Mouse (Mus musculus) ES-CJ7 (cell line): Measurements from ENCODE around the gene H2-DMa.
"Not testable (repeated sequence)": the region's sequence is repeated elsewhere in the genome, so short reads cannot be mapped to it uniquely, and the experiment has no call there.

Experiments used
- DNase-seq: peaks from one replicate; pipeline ENCODE4 v3.0.0; 2011; ENCODE audit warnings: low read depth, low spot score

H2-DMa gene

GRCm38 (mm10) chr17:34124649-34125048, 5.3 kb downstream of the H2-DMa start:
- no peak for DNase-seq

GRCm38 (mm10) chr17:34126826-34127420, 7.6 kb downstream of the H2-DMa start:
- no peak for DNase-seq

- no peak for DNase-seq
Measured at GRCm38 (mm10) chr17:34127475-34127874, 8.1 kb downstream of the H2-DMa start.

GRCm38 (mm10) chr17:34128264-34128937, 9.1 kb downstream of the H2-DMa start:
- DNase-seq, result no peak

- no peak for DNase-seq
Measured at GRCm38 (mm10) chr17:34128944-34129791, 9.8 kb downstream of the H2-DMa start.

GRCm38 (mm10) chr17:34130073-34130947, 11.0 kb downstream of the H2-DMa start:
- DNase-seq, result no peak

GRCm38 (mm10) chr17:34131911-34132310, 12.6 kb downstream of the H2-DMa start:
- no peak for DNase-seq

- DNase-seq, result no peak
Measured at GRCm38 (mm10) chr17:34133289-34133688, 13.9 kb downstream of the H2-DMa start.

GRCm38 (mm10) chr17:34134451-34134850, 15.1 kb downstream of the H2-DMa start:
- no peak for DNase-seq

- DNase-seq, result peak; percentile 98
Measured at GRCm38 (mm10) chr17:34135297-34136224, 16.2 kb downstream of the H2-DMa start.

- DNase-seq, result no peak
Measured at GRCm38 (mm10) chr17:34137601-34138000, 18.3 kb downstream of the H2-DMa start.

GRCm38 (mm10) chr17:34138655-34139054, 19.3 kb downstream of the H2-DMa start:
- DNase-seq, result no peak

- DNase-seq, result peak; percentile 78
Measured at GRCm38 (mm10) chr17:34139416-34139815, 20.1 kb downstream of the H2-DMa start.

GRCm38 (mm10) chr17:34140240-34140639, 20.9 kb downstream of the H2-DMa start:
- no peak for DNase-seq

GRCm38 (mm10) chr17:34141448-34141847, 22.1 kb downstream of the H2-DMa start:
- no peak for DNase-seq

- DNase-seq, result no peak
Measured at GRCm38 (mm10) chr17:34142456-34143010, 23.2 kb downstream of the H2-DMa start.

- DNase-seq, result peak; percentile 52
Measured at GRCm38 (mm10) chr17:34143033-34143432, 23.7 kb downstream of the H2-DMa start, which contains the start of gene H2-DMb2. TSS of gene H2-DMb2 (plus strand) at chr17:34143307.

- no peak for DNase-seq
Measured at GRCm38 (mm10) chr17:34143461-34143860, 24.1 kb downstream of the H2-DMa start.

- not testable (repeated sequence) for DNase-seq
Measured at GRCm38 (mm10) chr17:34144221-34144620, 24.9 kb downstream of the H2-DMa start.

- DNase-seq, result no peak
Measured at GRCm38 (mm10) chr17:34144960-34145371, 25.6 kb downstream of the H2-DMa start.
